Mouse (Mus musculus): ENCODE measurements around the gene Cphx1. TPM values are rescaled to one million over a fixed set of nuclear protein-coding genes. Genes with fewer than 3 reads are reported as not detected.
"Not testable (repeated sequence)": the region's sequence is repeated elsewhere in the genome, so short reads cannot be mapped to it uniquely, and the experiment has no call there.

The Cphx1 gene
- not detected in 2 replicates for total RNA-seq (2017)

DNA sequence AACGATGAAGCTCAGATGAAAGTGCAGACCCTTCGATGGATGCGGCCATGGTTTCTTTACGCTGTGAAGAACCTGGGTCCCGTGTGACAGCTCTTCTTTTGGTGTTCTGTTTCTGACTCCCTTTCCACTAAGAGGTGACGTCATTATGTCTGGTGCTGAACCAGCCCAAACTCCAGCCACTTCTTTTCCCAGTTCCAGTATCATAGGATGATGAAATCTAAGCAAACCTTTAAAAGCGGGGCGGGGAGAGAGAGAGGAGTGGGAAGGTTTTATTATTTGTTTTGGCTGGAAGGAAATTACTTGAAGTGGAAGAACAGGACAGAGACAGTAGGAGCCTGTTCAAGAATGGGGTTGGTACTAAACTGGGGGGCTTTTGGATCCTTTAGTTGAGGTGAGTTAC lies at the start of gene Cphx1:
Cphx1 (plus strand) TSS at position 301 of the 400 bp plus-strand sequence.
- not testable (repeated sequence) for ATAC-seq (replicated peaks; ENCODE audit: low read depth, poor library complexity, severe bottlenecking)

DNA sequence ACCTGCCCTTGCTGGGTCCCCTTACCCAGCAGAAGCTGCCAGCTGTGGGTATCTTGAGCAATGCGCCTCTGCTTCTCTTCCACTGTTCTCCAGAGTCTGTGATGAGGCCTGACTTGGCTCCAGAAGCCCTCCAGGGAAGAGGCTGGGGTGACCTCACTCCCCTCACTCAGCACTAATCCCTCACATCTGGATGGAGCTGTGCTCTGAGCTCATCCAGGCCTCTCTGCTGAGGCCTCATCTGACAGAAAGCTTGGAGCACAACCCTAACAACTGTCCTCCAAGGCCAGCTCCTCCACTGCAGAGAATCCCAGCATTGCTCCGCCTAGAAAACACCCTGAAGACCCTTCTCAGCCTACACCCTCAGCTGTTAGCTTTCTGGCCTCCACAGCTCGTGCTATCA lies 43.5 kb upstream of the Cphx1 start:
- not testable (repeated sequence) for ATAC-seq (replicated peaks; ENCODE audit: low read depth, poor library complexity, severe bottlenecking)

DNA sequence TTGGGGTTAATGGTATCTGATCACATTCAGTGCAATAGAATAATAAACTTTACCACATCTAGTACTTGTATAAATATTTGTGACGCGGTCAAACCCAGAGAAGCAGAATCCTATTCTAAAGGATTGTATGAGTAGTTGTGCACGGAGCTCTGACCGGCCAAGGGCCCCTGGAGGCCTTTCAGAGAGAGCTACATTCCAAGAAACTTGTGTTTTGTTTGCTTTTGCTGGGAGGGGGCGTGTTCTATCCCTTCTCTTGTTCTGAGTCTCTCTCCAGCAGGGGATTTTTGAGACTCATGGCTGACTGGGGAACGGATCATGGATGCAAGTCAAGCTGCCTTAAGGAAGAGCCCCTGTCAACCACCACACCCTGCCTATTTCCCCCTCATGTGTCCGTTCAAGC lies 42.4 kb upstream of the Cphx1 start:
- not testable (repeated sequence) for ATAC-seq (replicated peaks; ENCODE audit: low read depth, poor library complexity, severe bottlenecking)

DNA sequence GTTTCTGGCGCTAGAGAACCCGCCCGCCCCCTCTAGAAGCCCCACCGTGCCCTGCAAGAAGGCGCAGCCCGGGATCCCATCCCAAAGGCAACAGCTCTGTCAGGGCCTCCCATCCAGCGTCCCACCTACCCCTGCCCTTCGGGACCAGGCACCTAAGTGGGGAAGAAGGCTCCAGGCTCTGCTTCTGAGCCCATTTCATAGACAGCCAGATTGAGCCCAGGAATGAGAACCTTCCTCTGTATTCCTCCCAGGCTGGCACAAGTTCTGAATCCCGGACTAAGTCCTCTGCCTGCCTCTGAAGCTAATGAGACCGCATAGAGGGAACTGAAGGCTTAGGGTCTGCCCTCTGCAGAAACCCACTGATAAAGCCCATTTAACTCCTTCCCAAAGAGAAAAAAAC lies 35.1 kb upstream of the Cphx1 start, which contains the start of gene Plac9a:
Plac9a (minus strand) TSS at position 101 of the 400 bp plus-strand sequence.
- not testable (repeated sequence) for ATAC-seq (replicated peaks; ENCODE audit: low read depth, poor library complexity, severe bottlenecking)

DNA sequence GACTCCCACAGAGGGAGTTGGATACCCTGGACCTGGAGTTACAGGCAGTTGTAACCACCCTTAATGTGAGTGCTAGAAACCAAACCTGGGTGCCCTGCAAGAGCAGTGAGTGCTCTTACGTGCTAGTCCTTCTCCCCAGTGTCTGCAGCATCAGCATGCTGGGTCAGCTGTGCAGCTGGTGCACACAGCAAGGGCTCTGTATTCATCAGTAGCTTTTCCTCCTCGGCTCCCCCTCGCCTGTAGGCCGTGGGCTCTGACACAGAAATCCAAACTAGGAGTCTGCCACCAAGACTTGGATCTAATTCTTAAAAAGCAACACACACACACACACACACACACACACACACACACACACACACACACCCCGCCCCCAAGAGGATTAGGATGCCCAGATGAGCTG lies 32.9 kb upstream of the Cphx1 start:
- not testable (repeated sequence) for ATAC-seq (replicated peaks; ENCODE audit: low read depth, poor library complexity, severe bottlenecking)

DNA sequence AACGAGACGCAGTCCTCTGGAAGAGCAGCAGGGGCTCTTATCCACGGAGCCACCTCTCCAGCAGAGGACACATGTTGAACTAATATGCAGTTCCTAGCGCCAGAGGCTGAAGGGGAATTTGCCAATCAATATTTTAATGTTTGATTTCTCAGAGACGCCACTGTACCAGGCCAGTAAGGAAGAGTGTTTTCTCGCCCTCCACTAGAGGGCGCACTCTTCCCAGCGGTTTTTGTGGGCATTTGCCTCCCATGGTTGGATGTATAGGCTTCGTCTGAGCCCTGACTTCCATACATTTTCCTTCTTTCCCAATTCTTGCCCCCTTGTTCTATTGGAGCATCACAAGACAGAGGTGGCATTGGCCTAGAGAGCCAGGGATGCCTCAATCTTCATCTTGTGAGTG lies 30.8 kb upstream of the Cphx1 start:
- peak; percentile 79 for ATAC-seq (replicated peaks; ENCODE audit: low read depth, poor library complexity, severe bottlenecking)

DNA sequence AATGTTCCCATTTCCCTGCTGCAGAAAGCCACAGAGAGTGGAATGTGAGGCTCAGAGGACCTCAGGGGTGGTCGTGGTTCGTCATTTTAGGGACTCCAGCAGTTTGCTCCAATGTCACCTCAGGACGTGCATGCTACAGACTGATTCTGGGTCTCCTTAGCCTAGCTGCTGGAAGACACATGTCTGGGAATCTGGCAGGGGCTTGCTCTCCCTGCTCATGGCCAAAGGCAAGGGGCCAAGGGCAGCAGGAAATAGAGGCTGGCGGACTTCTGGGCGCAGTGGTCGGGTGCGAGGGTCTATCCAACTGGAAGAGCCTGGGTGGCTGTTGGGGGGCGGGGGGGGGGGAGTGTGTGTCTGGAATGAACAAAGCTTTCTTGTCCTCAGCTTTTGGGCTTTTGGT lies 29.1 kb upstream of the Cphx1 start:
- ATAC-seq (replicated peaks; ENCODE audit: low read depth, poor library complexity, severe bottlenecking): not testable (repeated sequence)

DNA sequence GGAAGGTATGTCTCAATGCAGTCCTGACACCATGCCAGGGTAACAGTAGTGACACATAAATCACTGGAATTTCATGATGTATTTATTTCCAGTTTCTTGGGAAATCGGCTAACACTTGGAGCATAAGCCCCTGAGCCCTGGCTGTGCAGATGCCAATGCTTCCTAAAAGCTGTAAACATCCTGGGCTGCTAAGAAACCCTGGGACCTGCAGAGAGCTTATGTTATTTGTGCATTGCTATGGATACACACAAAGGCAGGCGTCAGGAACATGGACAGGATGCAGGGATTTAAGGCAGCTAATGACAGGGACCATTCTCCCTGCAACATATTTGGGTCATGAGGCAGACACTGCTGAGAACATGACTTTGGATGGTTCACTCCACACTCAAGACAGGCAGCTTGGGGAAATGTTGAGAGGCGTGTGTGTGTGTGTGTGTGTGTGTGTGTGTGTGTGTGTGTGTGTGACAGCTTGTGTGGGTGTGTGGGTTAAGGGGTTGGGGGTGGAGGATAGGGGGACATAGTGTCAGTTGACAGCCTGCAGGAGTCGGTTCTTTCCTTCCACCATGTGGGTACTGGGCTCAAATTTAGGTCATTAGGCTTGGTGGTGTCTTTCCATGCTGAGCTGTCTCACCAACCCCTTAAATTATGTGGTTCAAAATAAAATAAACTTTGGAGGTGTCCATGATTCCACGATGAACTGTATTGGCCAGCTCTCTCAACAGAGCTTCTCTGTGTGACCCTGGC lies 19.5 kb upstream of the Cphx1 start:
- not testable (repeated sequence) for ATAC-seq (replicated peaks; ENCODE audit: low read depth, poor library complexity, severe bottlenecking)

DNA sequence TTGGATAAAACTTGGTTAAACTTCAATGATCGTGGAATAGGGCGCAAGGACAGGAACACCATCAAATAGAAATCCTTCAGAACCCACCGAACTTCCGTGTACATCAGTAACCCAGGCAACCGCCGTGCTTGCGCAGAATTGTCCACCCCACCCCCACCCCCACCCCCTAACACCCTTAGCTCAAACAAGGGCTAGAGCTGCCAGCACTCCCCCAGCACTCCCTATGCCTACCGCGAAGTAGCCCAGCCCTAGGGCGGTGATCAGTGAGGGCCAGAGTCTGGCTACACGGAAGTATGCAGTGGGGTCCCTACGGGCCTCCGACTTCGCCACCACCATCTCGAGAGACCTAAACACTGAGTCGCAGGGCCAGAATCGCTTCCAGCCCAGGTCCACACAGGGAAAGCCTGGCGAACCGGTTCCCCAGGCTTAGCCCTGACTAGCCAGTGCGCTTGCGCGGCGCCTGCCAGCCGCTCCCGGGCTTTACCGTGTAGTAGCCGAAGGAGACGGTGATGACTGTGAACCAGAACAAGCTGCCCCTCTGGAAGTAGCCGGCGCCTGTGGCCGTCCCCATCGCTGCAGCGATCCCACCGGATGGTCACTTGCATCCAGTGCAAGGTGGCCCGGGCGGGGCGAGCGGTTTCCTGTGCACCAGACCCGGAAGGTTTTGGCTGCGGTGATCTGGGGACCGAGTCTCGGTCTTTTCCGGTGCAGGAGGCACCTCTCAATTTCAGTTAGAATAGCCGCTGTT lies 11.1 kb upstream of the Cphx1 start:
- peak; percentile 76 for ATAC-seq (replicated peaks; ENCODE audit: low read depth, poor library complexity, severe bottlenecking)

DNA sequence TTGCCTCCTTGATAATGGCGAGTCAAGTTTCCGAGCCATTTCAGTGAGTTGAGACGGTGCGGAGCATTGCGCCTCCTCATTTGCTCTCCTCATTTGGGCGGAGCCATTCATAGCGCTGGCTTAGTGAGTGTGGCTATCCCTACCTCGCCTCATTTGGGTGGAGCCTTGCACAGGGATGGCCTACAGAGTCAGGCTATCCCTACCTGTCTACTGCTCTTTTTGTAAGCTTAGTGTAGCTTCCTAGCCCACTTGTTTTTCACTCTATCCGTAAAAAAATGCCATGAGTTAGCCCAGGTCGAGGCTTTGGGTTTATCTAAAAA lies 10.6 kb upstream of the Cphx1 start, which contains the start of gene Tmem254a:
Tmem254a (minus strand) TSS at position 111 of the 320 bp plus-strand sequence.
- peak; percentile 94 for ATAC-seq (replicated peaks; ENCODE audit: low read depth, poor library complexity, severe bottlenecking)

DNA sequence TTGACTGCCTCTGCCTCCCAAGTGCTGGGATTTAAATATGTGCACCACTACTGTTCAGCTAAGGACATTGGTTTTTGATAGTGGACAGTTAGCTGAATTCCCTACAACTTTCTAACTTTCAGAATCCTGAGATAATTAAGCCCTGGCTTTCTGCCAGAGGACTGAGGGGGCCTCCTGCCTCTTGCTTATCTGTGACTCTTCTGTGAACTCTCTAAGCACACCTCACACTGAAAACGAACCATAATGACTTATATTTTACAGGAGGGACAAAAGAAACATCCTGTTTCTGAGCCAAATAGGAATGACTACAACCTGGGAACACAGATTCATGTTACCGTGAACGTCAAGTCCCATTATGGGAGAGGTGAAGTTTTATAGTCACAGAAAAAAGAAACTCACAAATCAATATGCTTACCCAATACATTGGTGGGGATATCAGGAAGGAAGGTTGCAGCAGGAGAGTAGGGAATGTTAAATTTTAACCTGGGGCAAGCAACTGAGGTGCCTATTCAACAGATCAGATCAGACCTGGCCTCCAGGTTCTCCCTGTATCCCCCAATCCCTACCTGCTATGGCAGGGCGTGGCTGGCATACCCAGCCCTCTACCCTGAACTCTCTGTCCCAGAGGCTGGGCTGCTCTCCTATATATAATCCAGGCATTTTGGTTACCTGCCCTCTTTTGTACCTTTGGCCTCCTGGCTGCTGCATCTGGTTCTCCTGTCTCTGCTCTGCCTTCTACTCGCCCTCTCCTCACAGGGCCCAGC lies 1.1 kb upstream of the Cphx1 start:
- ATAC-seq (replicated peaks; ENCODE audit: low read depth, poor library complexity, severe bottlenecking): not testable (repeated sequence)

DNA sequence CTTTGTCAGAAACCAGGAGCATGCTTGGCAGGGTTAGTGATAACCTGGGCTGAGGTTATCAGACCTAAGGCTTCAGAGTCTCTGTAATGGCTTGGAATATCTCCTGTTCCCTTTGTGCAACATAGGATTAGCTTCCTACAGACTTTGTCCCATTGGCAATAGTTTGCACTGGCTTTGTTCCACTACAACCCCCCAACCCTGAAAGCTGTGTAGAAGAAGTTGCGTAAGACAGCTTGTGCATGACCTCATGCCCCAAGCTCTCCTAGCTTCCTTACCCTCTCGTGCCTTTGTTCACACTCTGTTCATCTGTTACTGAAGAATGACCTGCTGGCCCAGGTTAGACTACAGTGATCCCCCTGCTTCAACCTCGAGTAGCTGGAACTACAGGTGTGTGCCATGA lies 19.8 kb downstream of the Cphx1 start:
- not testable (repeated sequence) for ATAC-seq (replicated peaks; ENCODE audit: low read depth, poor library complexity, severe bottlenecking)

DNA sequence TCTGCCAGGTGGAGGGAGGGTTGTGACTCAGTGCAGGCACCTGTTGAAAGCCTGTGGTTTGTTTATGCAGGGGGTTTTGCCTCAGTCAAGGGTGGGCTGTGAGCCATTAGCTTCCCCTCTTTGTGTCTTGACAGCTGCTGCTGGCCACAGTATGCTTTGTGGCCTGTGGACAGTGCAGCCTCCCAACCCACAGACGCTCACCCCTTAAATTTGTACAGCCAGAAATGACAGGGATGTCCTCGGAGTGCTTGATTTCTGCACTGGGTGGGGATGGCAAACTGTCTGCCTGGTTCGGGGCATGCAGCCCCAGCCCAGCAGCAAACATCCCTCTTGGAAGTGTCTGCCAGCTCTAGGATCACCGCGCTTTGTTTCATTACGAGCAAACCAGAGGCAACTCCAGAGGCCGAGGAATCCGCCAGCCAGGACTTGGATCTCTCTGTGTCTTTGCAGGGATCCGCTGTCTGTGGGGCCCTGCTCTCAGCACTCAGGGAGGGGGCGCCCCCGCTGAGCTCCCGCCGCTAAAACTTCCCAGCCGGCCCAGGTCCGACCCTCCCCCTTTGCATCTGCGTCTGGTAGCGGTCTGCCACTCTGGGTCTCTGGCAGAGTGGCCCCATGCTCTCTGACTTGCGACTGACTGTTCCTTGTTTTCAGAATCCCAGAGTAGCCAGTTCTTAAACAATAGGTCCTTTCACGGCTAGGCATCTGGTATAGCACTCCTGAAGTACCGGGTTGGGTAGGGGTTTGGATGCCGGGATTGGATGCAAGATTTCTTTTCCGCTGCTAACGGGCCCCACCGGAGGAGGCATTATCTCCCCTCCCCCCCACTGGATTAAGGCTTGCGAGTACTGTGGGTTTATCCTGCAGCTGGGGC lies 40.5 kb downstream of the Cphx1 start, which contains the start of gene Duxbl1:
Duxbl1 (plus strand) TSS at position 207 of the 871 bp plus-strand sequence.
- ATAC-seq (replicated peaks; ENCODE audit: low read depth, poor library complexity, severe bottlenecking): peak; percentile 52

DNA sequence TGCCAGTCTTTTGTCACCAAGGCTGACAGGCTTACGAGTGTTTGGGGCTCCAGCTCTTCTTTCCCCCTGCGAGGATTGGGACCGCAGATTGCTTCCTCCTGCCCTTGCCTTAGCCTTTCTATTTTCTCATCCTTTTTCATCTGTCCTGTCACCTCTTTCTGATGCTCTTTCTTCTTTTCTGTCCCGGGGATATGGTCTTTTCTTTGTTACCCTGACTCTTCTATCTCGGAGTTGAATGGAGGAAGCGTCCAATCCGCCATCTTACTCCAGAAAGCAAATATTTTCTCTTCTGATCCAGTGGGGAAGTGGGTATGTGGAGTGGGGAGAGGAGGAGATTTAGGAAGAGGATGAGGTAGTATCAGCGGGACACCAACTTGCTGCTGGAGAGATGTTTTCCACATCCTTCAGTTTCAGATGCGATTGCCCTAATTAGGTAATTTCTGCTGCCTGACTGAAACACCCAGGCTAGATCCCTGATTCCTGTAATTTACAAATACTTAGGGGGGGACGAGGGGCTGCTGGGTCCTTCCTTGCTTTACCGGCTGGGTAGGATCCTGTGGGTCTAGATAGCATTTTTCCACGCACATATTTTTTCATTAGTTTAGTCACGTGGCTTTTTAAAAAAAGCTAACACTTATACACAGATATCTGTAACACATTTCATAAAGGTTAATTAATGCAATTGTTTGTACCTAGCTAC lies 41.3 kb downstream of the Cphx1 start:
- not testable (repeated sequence) for ATAC-seq (replicated peaks; ENCODE audit: low read depth, poor library complexity, severe bottlenecking)

DNA sequence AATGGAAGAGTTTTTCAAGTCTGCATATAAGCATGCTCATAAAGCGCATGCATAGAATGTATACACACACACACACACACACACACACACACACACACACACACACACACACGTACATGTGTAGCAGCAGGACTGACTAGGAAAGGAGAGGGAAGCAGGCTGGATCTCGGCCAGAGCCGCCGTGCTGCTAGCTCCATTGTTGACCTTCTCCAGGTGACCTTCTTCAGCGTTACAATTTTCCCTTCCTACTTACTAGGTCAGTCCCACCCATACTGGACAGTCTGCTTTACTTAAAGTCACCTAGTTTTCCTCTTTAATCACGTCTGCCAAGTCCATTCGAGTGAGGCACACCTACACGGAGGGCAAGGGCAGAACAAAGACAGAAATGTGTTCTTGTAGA lies 43.8 kb downstream of the Cphx1 start:
- not testable (repeated sequence) for ATAC-seq (replicated peaks; ENCODE audit: low read depth, poor library complexity, severe bottlenecking)
